Mouse (Mus musculus): ENCODE measurements around the gene Vac14.

Gene Vac14

GRCm38 (mm10) chr8:110717131-110717530 is 98.7 kb downstream of the Vac14 start:
- DNase-seq (ENCODE audit: low read depth, low spot score) = no peak

GRCm38 (mm10) chr8:110718209-110718968 is 100.0 kb downstream of the Vac14 start:
- DNase-seq (ENCODE audit: low read depth, low spot score) = no peak

- no peak for DNase-seq (ENCODE audit: low read depth, low spot score)
These were observed 100.7 kb downstream of the Vac14 start for GRCm38 (mm10) chr8:110718969-110719670.

GRCm38 (mm10) chr8:110719898-110720653 is 101.7 kb downstream of the Vac14 start:
- no peak for DNase-seq (ENCODE audit: low read depth, low spot score)

GRCm38 (mm10) chr8:110720685-110721598 is 102.6 kb downstream of the Vac14 start, which contains the start of gene Mtss1l:
Mtss1l (plus strand) TSS chr8:110721476.
- peak; percentile 92 for DNase-seq (ENCODE audit: low read depth, low spot score)

GRCm38 (mm10) chr8:110721606-110722413 is 103.4 kb downstream of the Vac14 start:
- DNase-seq (ENCODE audit: low read depth, low spot score) = peak; percentile 48

- no peak for DNase-seq (ENCODE audit: low read depth, low spot score)
These were observed 104.1 kb downstream of the Vac14 start for GRCm38 (mm10) chr8:110722414-110723011.

GRCm38 (mm10) chr8:110724493-110724892 is 106.1 kb downstream of the Vac14 start:
- no peak for DNase-seq (ENCODE audit: low read depth, low spot score)

GRCm38 (mm10) chr8:110725084-110725838 is 106.9 kb downstream of the Vac14 start:
- peak; percentile 39 for DNase-seq (ENCODE audit: low read depth, low spot score)

- DNase-seq (ENCODE audit: low read depth, low spot score) = peak; percentile 73
These were observed 108.5 kb downstream of the Vac14 start for GRCm38 (mm10) chr8:110726893-110727292.

- DNase-seq (ENCODE audit: low read depth, low spot score) = no peak
These were observed 113.0 kb downstream of the Vac14 start for GRCm38 (mm10) chr8:110731346-110731859.

- no peak for DNase-seq (ENCODE audit: low read depth, low spot score)
These were observed 114.7 kb downstream of the Vac14 start for GRCm38 (mm10) chr8:110733036-110733435.

GRCm38 (mm10) chr8:110738591-110739195 is 120.3 kb downstream of the Vac14 start:
- DNase-seq (ENCODE audit: low read depth, low spot score) = no peak

- no peak for DNase-seq (ENCODE audit: low read depth, low spot score)
These were observed 122.3 kb downstream of the Vac14 start for GRCm38 (mm10) chr8:110740629-110741175.

GRCm38 (mm10) chr8:110741816-110742451 is 123.5 kb downstream of the Vac14 start:
- DNase-seq (ENCODE audit: low read depth, low spot score) = no peak

- no peak for DNase-seq (ENCODE audit: low read depth, low spot score)
These were observed 124.0 kb downstream of the Vac14 start for GRCm38 (mm10) chr8:110742452-110742818.

- DNase-seq (ENCODE audit: low read depth, low spot score) = no peak
These were observed 126.8 kb downstream of the Vac14 start for GRCm38 (mm10) chr8:110745162-110745561.

- DNase-seq (ENCODE audit: low read depth, low spot score) = no peak
These were observed 128.3 kb downstream of the Vac14 start for GRCm38 (mm10) chr8:110746661-110747060.

Data from mesoderm, embryonic 11.5 days (tissue).